Mouse (Mus musculus): Measurements from ENCODE around the gene Pdx1. TPM values are rescaled to one million over a fixed set of nuclear protein-coding genes. Genes with fewer than 3 reads are reported as not detected.

The Pdx1 gene
- polyA plus RNA-seq, 1 experiment, result not detected

DNA sequence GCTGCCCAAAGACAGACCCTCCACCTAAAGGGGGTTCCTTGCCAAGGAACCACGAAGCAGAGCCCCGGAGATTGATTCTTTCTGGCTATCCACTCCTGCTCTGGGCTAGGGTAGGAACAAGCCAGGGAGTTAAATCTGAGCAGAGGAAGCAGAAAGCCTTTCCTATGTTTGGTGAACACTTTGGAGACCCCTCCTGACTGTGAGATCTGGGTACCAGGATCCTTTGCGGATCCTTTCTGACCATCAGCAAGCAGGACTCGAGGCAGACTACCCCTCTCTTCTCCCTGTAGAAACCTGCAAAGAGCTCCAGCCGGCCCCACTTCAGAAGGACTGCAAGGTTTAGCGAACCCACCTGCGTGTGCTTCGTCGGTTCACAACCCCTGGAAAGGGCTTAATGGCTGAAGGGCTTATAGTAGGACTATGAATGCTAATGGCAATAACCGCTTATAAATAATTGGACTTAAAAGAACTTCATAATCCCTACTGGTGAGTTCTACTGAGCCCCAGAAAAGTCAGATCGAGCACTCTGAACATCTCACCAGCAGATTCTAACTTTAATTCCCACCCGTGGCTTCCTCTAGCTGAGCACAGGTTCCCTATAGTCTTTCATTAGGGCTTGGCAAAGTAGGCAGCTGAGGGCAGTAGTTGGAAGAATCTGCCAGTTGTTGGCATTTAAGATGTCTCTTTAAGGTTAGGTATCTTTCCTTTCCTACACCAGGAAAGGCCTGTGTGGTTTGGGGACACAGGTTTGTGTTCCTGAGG lies 2.5 kb downstream of the Pdx1 start:
- 16% methylated on average over 12 of the region's 12 CpGs for WGBS
- no peak for DNase-seq (ENCODE audit: low read depth in 1 of 2, low spot score in 2 of 2)
- no peak overlapping the region for H3K27ac ChIP-seq (ENCODE audit: insufficient read depth, low read length)
- no peak for TF ChIP-seq CTCF (IDR thresholded peaks at IDR 0.05; ENCODE audit: extremely low read depth, insufficient read depth, insufficient read length, insufficient replicate concordance)
- TF ChIP-seq POLR2A (IDR thresholded peaks at IDR 0.05; ENCODE audit: low read depth, low read length), result no peak
- H3K36me3 ChIP-seq (ENCODE audit: control insufficient read depth, insufficient read depth, low read length), result no peaks in the 10 kb centered on the region
- H3K27me3 ChIP-seq (ENCODE audit: control insufficient read depth, insufficient read depth, low read length), result peaks cover 38% of the 10 kb centered on the region
- H3K4me1 ChIP-seq (ENCODE audit: control insufficient read depth, insufficient read depth, insufficient read length), result no peaks in the 10 kb centered on the region
- no peak overlapping the region for H3K4me3 ChIP-seq (ENCODE audit: extremely low read depth, insufficient read depth, insufficient read length)

DNA sequence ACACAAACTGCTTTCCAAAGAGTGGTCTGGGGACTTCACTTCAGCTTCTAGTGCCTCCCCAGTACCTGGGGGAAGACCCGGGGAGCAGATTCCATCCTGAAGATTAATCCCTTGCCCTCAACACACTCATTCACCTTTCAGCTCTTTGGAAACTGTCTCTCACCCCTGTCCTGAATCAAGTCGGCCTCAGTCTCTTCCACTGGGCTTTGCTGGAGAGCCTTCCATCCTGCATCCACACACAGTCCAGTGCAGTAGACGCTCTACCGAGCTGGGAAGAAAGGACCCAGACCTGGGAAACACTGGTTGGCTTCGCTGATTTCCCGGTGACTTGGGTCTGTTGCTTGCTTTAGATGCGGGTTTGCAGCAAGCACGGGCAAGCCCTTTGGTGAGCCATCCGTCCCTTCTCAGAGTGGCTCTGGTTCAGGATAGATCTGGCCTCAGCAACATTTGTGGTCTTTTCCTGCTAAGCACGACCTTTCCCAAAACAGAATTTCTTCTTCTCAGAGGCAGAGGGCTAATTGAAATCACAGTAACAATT lies 3.1 kb downstream of the Pdx1 start:
- DNase-seq (ENCODE audit: low read depth in 1 of 2, low spot score in 2 of 2), result no peak
- H3K27me3 ChIP-seq (ENCODE audit: control insufficient read depth, insufficient read depth, low read length), result peaks cover 42% of the 10 kb centered on the region
- 10% methylated on average over 10 of the region's 10 CpGs for WGBS
- no peak overlapping the region for H3K27ac ChIP-seq (ENCODE audit: insufficient read depth, low read length)
- no peaks in the 10 kb centered on the region for H3K36me3 ChIP-seq (ENCODE audit: control insufficient read depth, insufficient read depth, low read length)
- no peak overlapping the region for H3K4me3 ChIP-seq (ENCODE audit: extremely low read depth, insufficient read depth, insufficient read length)
- no peaks in the 10 kb centered on the region for H3K4me1 ChIP-seq (ENCODE audit: control insufficient read depth, insufficient read depth, insufficient read length)
- TF ChIP-seq POLR2A (IDR thresholded peaks at IDR 0.05; ENCODE audit: low read depth, low read length) (no peak), CTCF (IDR thresholded peaks at IDR 0.05; ENCODE audit: extremely low read depth, insufficient read depth, insufficient read length, insufficient replicate concordance) (no peak)

DNA sequence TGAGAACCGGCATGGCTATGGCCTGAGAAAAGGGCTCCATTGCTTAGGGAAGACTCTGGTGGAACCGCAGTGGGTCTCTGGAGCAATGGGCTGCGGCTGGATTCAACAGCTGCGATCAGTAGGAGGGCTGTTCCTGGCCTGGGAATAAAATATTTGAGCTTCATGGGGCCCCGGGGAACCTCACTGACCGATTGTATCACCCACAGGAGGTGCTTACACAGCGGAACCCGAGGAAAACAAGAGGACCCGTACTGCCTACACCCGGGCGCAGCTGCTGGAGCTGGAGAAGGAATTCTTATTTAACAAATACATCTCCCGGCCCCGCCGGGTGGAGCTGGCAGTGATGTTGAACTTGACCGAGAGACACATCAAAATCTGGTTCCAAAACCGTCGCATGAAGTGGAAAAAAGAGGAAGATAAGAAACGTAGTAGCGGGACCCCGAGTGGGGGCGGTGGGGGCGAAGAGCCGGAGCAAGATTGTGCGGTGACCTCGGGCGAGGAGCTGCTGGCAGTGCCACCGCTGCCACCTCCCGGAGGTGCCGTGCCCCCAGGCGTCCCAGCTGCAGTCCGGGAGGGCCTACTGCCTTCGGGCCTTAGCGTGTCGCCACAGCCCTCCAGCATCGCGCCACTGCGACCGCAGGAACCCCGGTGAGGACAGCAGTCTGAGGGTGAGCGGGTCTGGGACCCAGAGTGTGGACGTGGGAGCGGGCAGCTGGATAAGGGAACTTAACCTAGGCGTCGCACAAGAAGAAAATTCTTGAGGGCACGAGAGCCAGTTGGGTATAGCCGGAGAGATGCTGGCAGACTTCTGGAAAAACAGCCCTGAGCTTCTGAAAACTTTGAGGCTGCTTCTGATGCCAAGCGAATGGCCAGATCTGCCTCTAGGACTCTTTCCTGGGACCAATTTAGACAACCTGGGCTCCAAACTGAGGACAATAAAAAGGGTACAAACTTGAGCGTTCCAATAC lies 4.7 kb downstream of the Pdx1 start:
- no peak for TF ChIP-seq CTCF (IDR thresholded peaks at IDR 0.05; ENCODE audit: extremely low read depth, insufficient read depth, insufficient read length, insufficient replicate concordance)
- TF ChIP-seq POLR2A (IDR thresholded peaks at IDR 0.05; ENCODE audit: low read depth, low read length), result no peak
- Histone ChIP-seq H3K27ac (ENCODE audit: insufficient read depth, low read length) (no peak overlapping the region), H3K4me1 (ENCODE audit: control insufficient read depth, insufficient read depth, insufficient read length) (no peaks in the 10 kb centered on the region), H3K36me3 (ENCODE audit: control insufficient read depth, insufficient read depth, low read length) (no peaks in the 10 kb centered on the region), H3K27me3 (ENCODE audit: control insufficient read depth, insufficient read depth, low read length) (peaks cover 42% of the 10 kb centered on the region), H3K4me3 (ENCODE audit: extremely low read depth, insufficient read depth, insufficient read length) (no peak overlapping the region)
- no peak for DNase-seq (ENCODE audit: low read depth in 1 of 2, low spot score in 2 of 2)
- WGBS, result 3% methylated on average over 48 of the region's 48 CpGs

DNA sequence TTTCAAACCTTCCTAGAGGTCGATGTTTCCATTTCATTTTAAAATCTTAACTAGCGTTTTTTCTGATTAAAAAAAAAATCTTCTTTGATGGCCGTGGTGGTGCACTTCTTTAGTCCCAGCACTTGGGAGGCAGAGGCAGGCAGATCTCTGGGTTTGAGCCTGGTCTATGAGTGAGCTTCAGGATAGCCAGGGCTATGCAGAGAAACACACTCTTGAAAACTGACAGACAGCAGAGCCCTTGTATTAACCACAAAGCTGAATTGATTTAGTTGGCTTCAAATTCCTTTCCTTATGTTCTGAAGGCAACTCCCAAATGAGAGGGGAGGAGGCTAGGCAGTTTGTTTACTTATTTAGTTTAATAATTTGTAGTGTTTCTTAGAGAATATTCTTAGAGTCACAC lies 6.0 kb downstream of the Pdx1 start:
- Histone ChIP-seq H3K4me1 (ENCODE audit: control insufficient read depth, insufficient read depth, insufficient read length) (no peaks in the 10 kb centered on the region), H3K4me3 (ENCODE audit: extremely low read depth, insufficient read depth, insufficient read length) (no peak overlapping the region), H3K27ac (ENCODE audit: insufficient read depth, low read length) (no peak overlapping the region), H3K27me3 (ENCODE audit: control insufficient read depth, insufficient read depth, low read length) (peaks cover 33% of the 10 kb centered on the region), H3K36me3 (ENCODE audit: control insufficient read depth, insufficient read depth, low read length) (no peaks in the 10 kb centered on the region)
- DNase-seq (ENCODE audit: low read depth in 1 of 2, low spot score in 2 of 2), result no peak
- TF ChIP-seq CTCF (IDR thresholded peaks at IDR 0.05; ENCODE audit: extremely low read depth, insufficient read depth, insufficient read length, insufficient replicate concordance), result no peak
- no peak for TF ChIP-seq POLR2A (IDR thresholded peaks at IDR 0.05; ENCODE audit: low read depth, low read length)
- 20% methylated on average over 3 of the region's 3 CpGs for WGBS

DNA sequence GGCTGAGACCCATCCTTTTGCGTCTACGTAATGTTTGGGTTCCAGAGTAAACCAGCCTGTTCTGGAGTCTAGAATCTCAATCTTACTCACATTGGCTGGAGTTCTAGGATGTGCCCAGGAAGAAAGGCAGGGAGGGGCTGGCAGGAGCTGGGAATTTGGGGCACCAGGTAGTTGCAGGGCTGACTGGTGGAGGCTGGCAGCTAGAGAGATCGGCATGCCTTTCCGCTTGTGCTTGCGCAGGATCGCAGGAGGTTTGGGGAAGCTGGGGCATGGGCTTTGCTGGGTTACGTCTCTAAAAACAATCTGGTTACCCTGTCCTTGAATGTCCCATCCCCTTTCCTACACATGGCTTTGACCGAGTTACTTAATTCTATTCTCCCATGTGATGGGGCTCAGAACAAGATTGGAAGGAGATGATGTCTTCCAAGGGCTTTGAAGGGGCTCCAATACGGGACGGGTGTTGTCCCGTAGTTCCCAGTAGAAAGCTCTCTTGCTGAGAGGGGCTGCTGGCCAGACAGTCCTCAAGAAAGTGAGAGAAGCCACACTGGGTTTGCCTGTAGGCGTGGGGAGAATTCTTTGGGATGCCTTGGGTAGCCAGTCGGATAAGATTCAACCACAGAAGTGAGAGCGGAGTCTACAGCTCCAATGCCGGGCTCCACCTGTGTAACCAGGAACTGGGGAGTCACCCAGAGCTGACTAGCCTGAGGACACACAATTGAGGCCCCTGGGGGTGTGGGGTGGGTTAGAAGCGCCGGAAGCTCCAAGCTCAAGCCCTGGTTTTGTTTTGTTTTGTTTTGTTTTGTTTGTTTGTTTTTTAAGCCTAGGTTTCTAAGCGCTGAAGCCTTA lies 7.2 kb downstream of the Pdx1 start:
- TF ChIP-seq CTCF (IDR thresholded peaks at IDR 0.05; ENCODE audit: extremely low read depth, insufficient read depth, insufficient read length, insufficient replicate concordance), result no peak
- no peak for TF ChIP-seq POLR2A (IDR thresholded peaks at IDR 0.05; ENCODE audit: low read depth, low read length)
- H3K36me3 ChIP-seq (ENCODE audit: control insufficient read depth, insufficient read depth, low read length), result no peaks in the 10 kb centered on the region
- peaks cover 30% of the 10 kb centered on the region for H3K27me3 ChIP-seq (ENCODE audit: control insufficient read depth, insufficient read depth, low read length)

DNA sequence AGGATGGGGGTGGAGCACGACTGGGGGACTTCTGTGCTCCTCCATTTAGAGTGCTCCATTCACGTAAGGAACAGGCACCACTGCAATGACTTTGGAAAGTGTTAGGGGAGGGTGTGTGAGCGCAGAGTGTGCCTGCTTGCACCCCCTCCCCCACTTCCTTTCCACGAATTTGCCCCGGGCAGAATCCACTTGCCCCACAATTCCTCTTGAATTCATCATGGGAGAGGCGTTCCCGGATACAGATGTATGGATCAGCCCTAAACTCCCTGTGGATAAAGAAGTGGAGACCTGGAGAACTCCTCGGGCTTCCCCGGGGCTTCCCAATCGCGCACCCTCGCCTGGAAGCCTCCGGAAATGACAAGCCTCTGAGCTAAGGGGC lies 7.8 kb downstream of the Pdx1 start:
- Histone ChIP-seq H3K4me3 (ENCODE audit: extremely low read depth, insufficient read depth, insufficient read length) (no peak overlapping the region), H3K4me1 (ENCODE audit: control insufficient read depth, insufficient read depth, insufficient read length) (no peaks in the 10 kb centered on the region), H3K27me3 (ENCODE audit: control insufficient read depth, insufficient read depth, low read length) (peaks cover 29% of the 10 kb centered on the region), H3K27ac (ENCODE audit: insufficient read depth, low read length) (no peak overlapping the region), H3K36me3 (ENCODE audit: control insufficient read depth, insufficient read depth, low read length) (no peaks in the 10 kb centered on the region)
- TF ChIP-seq POLR2A (IDR thresholded peaks at IDR 0.05; ENCODE audit: low read depth, low read length), result no peak
- TF ChIP-seq CTCF (IDR thresholded peaks at IDR 0.05; ENCODE audit: extremely low read depth, insufficient read depth, insufficient read length, insufficient replicate concordance), result no peak
- no peak for DNase-seq (ENCODE audit: low read depth in 1 of 2, low spot score in 2 of 2)
- WGBS, result 4% methylated on average over 13 of the region's 13 CpGs

More for the DNA sequence above, 7.2 kb downstream of the Pdx1 start:
- Histone ChIP-seq H3K4me3 (ENCODE audit: extremely low read depth, insufficient read depth, insufficient read length) (no peak overlapping the region), H3K4me1 (ENCODE audit: control insufficient read depth, insufficient read depth, insufficient read length) (no peaks in the 10 kb centered on the region), H3K27ac (ENCODE audit: insufficient read depth, low read length) (no peak overlapping the region)
- DNase-seq (ENCODE audit: low read depth in 1 of 2, low spot score in 2 of 2), result no peak
- 11% methylated on average over 18 of the region's 18 CpGs for WGBS
